Mouse (Mus musculus) kidney, embryonic 14.5 days (tissue): Measurements from ENCODE around the gene Zbtb16. TPM values are rescaled to one million over a fixed set of nuclear protein-coding genes. Genes with fewer than 3 reads are reported as not detected.

Source experiments
- ATAC-seq: fragments of 200-750 bp; cut with Nextera tagmentation; 2 replicates; pipeline ENCODE4 v1.8.0; 2017; ENCODE audit warnings: moderate number of reproducible peaks, mild to moderate bottlenecking, moderate TSS enrichment, moderate library complexity; ENCODE audit not compliant: low FRiP score, low TSS enrichment
- H3K27ac ChIP-seq: fragments of 300-500 bp; sonication (generic); 2 replicates; pipeline ENCODE4 v1.5.1; 2014; ENCODE audit warnings: low read depth, mild to moderate bottlenecking, low read length, moderate library complexity, mixed read lengths
- H3K27me3 ChIP-seq: fragments of 300-500 bp; sonication (generic); 2 replicates; pipeline ENCODE4 v1.6.1; 2014; ENCODE audit warnings: mild to moderate bottlenecking, low read length; ENCODE audit not compliant: control insufficient read depth, insufficient read depth
- H3K36me3 ChIP-seq: fragments of 300-500 bp; sonication (generic); 2 replicates; pipeline ENCODE4 v1.6.1; 2014; ENCODE audit warnings: low read length, mixed read lengths; ENCODE audit not compliant: control insufficient read depth, insufficient read depth
- H3K4me1 ChIP-seq: fragments of 300-500 bp; sonication (generic); 2 replicates; pipeline ENCODE4 v1.6.1; 2014; ENCODE audit warnings: low read length, mixed read lengths; ENCODE audit not compliant: control insufficient read depth, insufficient read depth
- H3K4me2 ChIP-seq: fragments of 300-500 bp; sonication (generic); replicated peaks from 2 replicates; pipeline ENCODE4 v1.6.1; 2014; ENCODE audit warnings: low read depth, mild to moderate bottlenecking, low read length
- H3K4me3 ChIP-seq: fragments of 300-500 bp; sonication (generic); 2 replicates; pipeline ENCODE4 v1.5.1; 2014; ENCODE audit warnings: mild to moderate bottlenecking, low read length
- H3K9ac ChIP-seq: fragments of 300-500 bp; sonication (generic); 2 replicates; pipeline ENCODE4 v1.6.1; 2014; ENCODE audit warnings: low read depth, mild to moderate bottlenecking, low read length, moderate library complexity
- H3K9me3 ChIP-seq: fragments of 300-500 bp; sonication (generic); 2 replicates; pipeline ENCODE4 v1.6.1; 2016; ENCODE audit warnings: low read length; ENCODE audit not compliant: control insufficient read depth
- WGBS: fragments of 180-500 bp; shearing (Covaris S2); extraction: QIAGEN DNeasy Blood & Tissue Kit; methylation state at CpG from one replicate; pipeline ENCODE4 v1.1.7; 2014; 5-methylcytosine and 5-hydroxymethylcytosine counted together
- polyA plus RNA-seq: library from polyadenylated mRNA; unstranded; fragments of >200 nt; fragmentation: Nextera tagmentation; extraction: Ambion mirVana; gene quantifications from 2 replicates; pipeline ENCODE4 v1.2.1, GENCODE M21; 2014

Gene Zbtb16
- polyA plus RNA-seq, 1 experiment from 2014 or later: 0.49 TPM

DNA sequence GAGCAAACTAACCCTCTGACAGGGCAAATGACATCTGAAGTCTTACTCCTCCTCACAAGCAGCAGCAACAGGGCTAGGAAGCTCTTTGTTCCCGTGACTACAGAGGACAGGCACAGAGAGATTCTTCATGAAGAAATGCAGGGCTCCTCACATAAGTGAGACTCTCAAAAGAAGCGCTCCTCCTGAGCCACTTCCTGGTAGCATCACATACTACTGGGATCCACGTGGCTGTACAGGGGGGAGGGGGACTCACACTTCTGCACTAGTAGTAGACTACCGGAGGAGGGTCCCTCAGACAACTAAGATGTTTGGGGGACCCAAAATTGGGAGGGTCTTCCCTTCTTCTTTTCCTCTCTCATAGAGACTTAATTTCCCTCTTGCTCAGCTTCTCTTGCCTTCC, 139.7 kb downstream of the Zbtb16 start:
- Histone ChIP-seq H3K27ac (no peak overlapping the region), H3K9me3 (no peaks in the 10 kb centered on the region), H3K4me3 (no peak overlapping the region), H3K36me3 (no peaks in the 10 kb centered on the region), H3K4me2 (no peak overlapping the region), H3K9ac (no peak overlapping the region), H3K27me3 (no peaks in the 10 kb centered on the region), H3K4me1 (peaks cover 19% of the 10 kb centered on the region; the same call in 1 of the 2 replicates)
- WGBS: 43% methylated on average over 4 of the region's 4 CpGs
- no peak for ATAC-seq

GRCm38 (mm10) chr9:48695796-48696195, 140.2 kb downstream of the Zbtb16 start:
- no peak overlapping the region for H3K9ac ChIP-seq
- peaks cover 19% of the 10 kb centered on the region; the same call in 1 of the 2 replicates for H3K4me1 ChIP-seq
- H3K36me3 ChIP-seq: no peaks in the 10 kb centered on the region
- no peak overlapping the region for H3K4me3 ChIP-seq
- no peak overlapping the region for H3K27ac ChIP-seq
- H3K4me2 ChIP-seq: no peak overlapping the region
- no peaks in the 10 kb centered on the region for H3K27me3 ChIP-seq
- WGBS: 65% methylated on average over 4 of the region's 4 CpGs
- H3K9me3 ChIP-seq: no peaks in the 10 kb centered on the region
- ATAC-seq: no peak

DNA sequence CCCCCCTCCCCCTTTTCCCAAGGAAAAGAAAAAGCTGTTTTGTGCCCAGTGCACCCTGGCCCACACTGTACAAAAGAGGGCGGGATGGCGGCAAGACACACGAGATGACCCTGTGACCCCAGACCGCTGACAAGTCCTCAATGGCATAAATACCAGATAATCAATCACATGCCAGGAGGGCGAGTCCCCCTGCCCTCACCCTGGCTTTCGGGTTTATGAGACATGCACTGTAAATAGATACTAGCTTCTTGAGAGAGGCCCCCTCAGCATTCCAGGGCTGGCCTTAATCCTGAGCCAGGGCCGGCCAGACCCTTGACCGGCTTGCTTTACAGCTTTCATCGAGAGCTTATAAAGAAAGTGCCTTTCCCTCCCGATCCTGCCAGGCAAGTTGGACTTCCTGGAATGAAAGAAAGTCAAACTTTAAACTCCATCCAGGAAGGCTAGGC, 141.4 kb downstream of the Zbtb16 start:
- WGBS: 6% methylated on average over 10 of the region's 10 CpGs
- no peak overlapping the region for H3K9ac ChIP-seq
- peaks cover 19% of the 10 kb centered on the region; the same call in 1 of the 2 replicates for H3K4me1 ChIP-seq
- H3K9me3 ChIP-seq: no peaks in the 10 kb centered on the region
- no peaks in the 10 kb centered on the region for H3K27me3 ChIP-seq
- ATAC-seq: peak; percentile 84
- no peak overlapping the region for H3K4me3 ChIP-seq
- H3K4me2 ChIP-seq: no peak overlapping the region; the same call in 1 of the 2 replicates
- H3K36me3 ChIP-seq: no peaks in the 10 kb centered on the region
- H3K27ac ChIP-seq: no peak overlapping the region

DNA sequence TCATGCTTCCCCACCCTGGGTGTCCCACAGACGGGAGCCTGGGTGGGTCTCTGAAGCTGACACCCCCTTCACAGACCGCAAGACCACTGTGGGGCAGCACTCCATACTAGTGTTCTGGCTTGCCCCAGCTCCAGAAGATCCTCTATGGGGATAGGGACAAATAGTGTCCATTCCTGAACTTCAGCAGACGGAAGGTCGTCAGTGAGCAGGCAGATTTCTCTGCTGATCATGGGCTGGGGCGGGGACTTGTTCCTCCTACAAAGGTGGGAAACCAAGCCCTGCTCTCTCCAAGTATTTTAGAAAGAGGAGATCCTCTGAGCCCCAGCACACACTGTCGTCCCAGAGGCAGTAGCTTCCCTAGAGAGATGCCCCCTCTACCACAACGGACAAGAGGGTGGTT, 142.3 kb downstream of the Zbtb16 start:
- WGBS: 54% methylated on average over 7 of the region's 7 CpGs
- H3K27me3 ChIP-seq: no peaks in the 10 kb centered on the region
- no peak overlapping the region for H3K4me3 ChIP-seq

GRCm38 (mm10) chr9:48689718-48689980, 146.4 kb downstream of the Zbtb16 start:
- ATAC-seq: no peak
- Histone ChIP-seq H3K9ac (no peak overlapping the region), H3K4me1 (peaks cover 10% of the 10 kb centered on the region; the same call in 1 of the 2 replicates), H3K9me3 (no peaks in the 10 kb centered on the region), H3K4me3 (no peak overlapping the region), H3K36me3 (no peaks in the 10 kb centered on the region), H3K4me2 (no peak overlapping the region), H3K27me3 (no peaks in the 10 kb centered on the region), H3K27ac (no peak overlapping the region)
- WGBS: 70% methylated on average over 1 of the region's 1 CpGs

More for the DNA sequence above, 142.3 kb downstream of the Zbtb16 start:
- H3K9me3 ChIP-seq: no peaks in the 10 kb centered on the region
- no peaks in the 10 kb centered on the region for H3K36me3 ChIP-seq
- no peak overlapping the region for H3K27ac ChIP-seq
- H3K4me2 ChIP-seq: no peak overlapping the region
- no peak overlapping the region for H3K9ac ChIP-seq
- ATAC-seq: no peak
- H3K4me1 ChIP-seq: peaks cover 19% of the 10 kb centered on the region; the same call in 1 of the 2 replicates

GRCm38 (mm10) chr9:48688859-48689717, 146.9 kb downstream of the Zbtb16 start:
- Histone ChIP-seq H3K4me1 (peaks cover 7% of the 10 kb centered on the region; the same call in 1 of the 2 replicates), H3K4me3 (no peak overlapping the region), H3K9me3 (no peaks in the 10 kb centered on the region), H3K27me3 (no peaks in the 10 kb centered on the region), H3K9ac (no peak overlapping the region), H3K4me2 (no peak overlapping the region), H3K27ac (no peak overlapping the region), H3K36me3 (no peaks in the 10 kb centered on the region)
- WGBS: 83% methylated on average over 6 of the region's 6 CpGs
- no peak for ATAC-seq

GRCm38 (mm10) chr9:48687891-48688290, 148.1 kb downstream of the Zbtb16 start:
- Histone ChIP-seq H3K27me3 (no peaks in the 10 kb centered on the region), H3K4me2 (no peak overlapping the region), H3K36me3 (no peaks in the 10 kb centered on the region), H3K4me3 (no peak overlapping the region), H3K9ac (no peak overlapping the region), H3K27ac (no peak overlapping the region), H3K4me1 (no peaks in the 10 kb centered on the region), H3K9me3 (no peaks in the 10 kb centered on the region)
- ATAC-seq: no peak
- WGBS: 68% methylated on average over 7 of the region's 7 CpGs

- Histone ChIP-seq H3K36me3 (no peaks in the 10 kb centered on the region), H3K27ac (no peak overlapping the region), H3K27me3 (no peaks in the 10 kb centered on the region), H3K4me2 (no peak overlapping the region), H3K9me3 (no peaks in the 10 kb centered on the region), H3K4me3 (no peak overlapping the region), H3K9ac (no peak overlapping the region), H3K4me1 (no peaks in the 10 kb centered on the region)
- no peak for ATAC-seq
- WGBS: 58% methylated on average over 7 of the region's 7 CpGs
These were observed 150.3 kb downstream of the Zbtb16 start for GRCm38 (mm10) chr9:48685721-48686120.

- Histone ChIP-seq H3K9ac (no peak overlapping the region), H3K4me1 (peaks cover 1% of the 10 kb centered on the region), H3K27ac (no peak overlapping the region), H3K9me3 (no peaks in the 10 kb centered on the region), H3K4me2 (no peak overlapping the region), H3K4me3 (no peak overlapping the region), H3K27me3 (no peaks in the 10 kb centered on the region), H3K36me3 (no peaks in the 10 kb centered on the region)
- no peak for ATAC-seq
- 92% methylated on average over 5 of the region's 5 CpGs for WGBS
These were observed 151.9 kb downstream of the Zbtb16 start for GRCm38 (mm10) chr9:48684144-48684543.
